Mouse (Mus musculus): ENCODE results near the gene Fignl1. TPM values are rescaled to one million over a fixed set of nuclear protein-coding genes. Genes with fewer than 3 reads are reported as not detected.

Fignl1 gene
- polyA plus RNA-seq, 1 experiment from 2014 or later, result 53.7 TPM

DNA sequence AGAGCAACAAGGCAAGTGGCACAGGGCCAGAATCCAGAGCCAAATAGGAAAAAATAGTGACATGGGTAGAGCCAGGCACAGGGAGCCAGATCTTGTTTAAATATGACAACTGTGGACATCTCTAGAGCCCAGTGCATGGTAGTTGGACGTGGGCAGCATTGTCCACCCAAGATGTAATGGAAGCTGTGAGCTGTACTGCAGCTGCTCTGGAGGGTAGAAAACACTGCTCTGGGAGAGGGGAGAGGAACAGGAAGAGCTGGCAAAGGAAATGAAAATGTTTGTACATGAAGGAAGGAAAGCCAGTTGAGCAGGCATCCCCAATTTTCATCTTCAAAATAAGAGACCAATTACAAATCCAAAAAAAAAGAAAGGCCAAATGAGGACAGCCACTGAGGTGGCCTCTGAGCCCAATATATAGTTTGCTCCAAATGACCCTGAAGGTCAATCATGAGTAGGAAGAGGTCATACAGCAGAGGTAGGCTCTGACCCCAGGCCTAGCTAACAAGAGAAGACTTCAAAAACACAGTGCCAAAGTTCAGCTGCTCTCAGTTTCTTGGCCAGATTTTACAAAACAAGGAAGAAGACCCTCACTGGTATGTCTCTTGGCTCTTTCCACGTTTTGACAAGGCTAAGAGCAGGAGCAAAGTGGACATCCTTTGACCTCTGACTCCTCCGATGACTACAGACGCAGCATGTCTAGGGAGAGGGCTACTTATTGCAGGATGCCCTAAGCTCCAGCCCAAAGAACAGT lies 32.5 kb downstream of the Fignl1 start:
- Histone ChIP-seq H3K9ac (no peak overlapping the region), H3K4me1 (no peaks in the 10 kb centered on the region), H3K36me3 (no peaks in the 10 kb centered on the region), H3K9me3 (no peaks in the 10 kb centered on the region), H3K27me3 (no peaks in the 10 kb centered on the region), H3K4me2 (no peak overlapping the region), H3K4me3 (no peak overlapping the region), H3K27ac (no peak overlapping the region)
- no peak for ATAC-seq (ENCODE audit: insufficient number of reproducible peaks, insufficient read depth, low FRiP score, low TSS enrichment, low read depth)
- WGBS, result 60% methylated on average over 4 of the region's 4 CpGs

DNA sequence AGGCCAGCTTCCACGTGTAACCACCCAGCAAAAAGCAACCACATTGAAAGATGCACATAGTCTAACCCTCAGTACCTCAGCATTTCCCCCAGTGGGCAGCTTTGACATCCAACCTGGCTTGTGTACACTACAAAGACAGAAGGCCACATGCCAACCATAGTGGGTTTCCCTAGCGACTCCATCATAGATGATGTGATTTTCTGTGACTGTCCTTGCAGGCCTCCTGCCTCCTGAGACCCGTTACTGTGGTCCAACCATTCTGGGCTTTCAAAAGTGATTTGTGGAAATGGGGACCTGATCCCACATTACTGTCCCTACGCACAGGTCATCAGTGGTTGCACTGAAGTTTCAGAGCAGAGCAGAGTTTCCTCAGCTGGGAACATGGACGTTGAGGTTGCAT lies 33.9 kb downstream of the Fignl1 start:
- ATAC-seq (ENCODE audit: insufficient number of reproducible peaks, insufficient read depth, low FRiP score, low TSS enrichment, low read depth), result no peak
- Histone ChIP-seq H3K4me3 (no peak overlapping the region), H3K9ac (no peak overlapping the region), H3K4me2 (no peak overlapping the region), H3K9me3 (no peaks in the 10 kb centered on the region), H3K27me3 (no peaks in the 10 kb centered on the region), H3K27ac (no peak overlapping the region), H3K36me3 (no peaks in the 10 kb centered on the region), H3K4me1 (no peaks in the 10 kb centered on the region)
- WGBS, result 89% methylated on average over 5 of the region's 5 CpGs

DNA sequence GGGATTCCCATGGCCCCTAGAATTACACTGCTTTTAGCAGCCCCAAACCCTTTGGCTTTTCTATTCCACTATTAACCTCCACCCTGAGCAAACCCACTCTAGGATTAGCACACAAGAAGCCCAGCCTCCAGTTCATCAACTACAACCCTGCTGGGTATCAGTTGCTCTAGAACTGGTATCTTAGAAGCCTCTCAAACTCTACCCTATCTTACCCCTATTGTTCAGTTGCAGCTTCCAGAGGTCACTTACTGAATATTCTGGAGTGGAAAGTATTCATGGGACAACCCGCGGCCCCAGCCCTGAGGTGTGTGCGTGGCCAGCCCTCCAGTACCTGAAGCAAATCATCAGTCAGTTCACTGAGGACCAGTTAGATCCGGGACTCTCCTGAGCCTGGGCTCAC lies 34.4 kb downstream of the Fignl1 start:
- H3K27me3 ChIP-seq, result no peaks in the 10 kb centered on the region
- H3K9me3 ChIP-seq, result no peaks in the 10 kb centered on the region
- no peak overlapping the region for H3K9ac ChIP-seq
- H3K36me3 ChIP-seq, result no peaks in the 10 kb centered on the region
- ATAC-seq (ENCODE audit: insufficient number of reproducible peaks, insufficient read depth, low FRiP score, low TSS enrichment, low read depth), result no peak
- no peaks in the 10 kb centered on the region for H3K4me1 ChIP-seq
- WGBS, result 94% methylated on average over 4 of the region's 4 CpGs
- no peak overlapping the region for H3K4me2 ChIP-seq
- H3K27ac ChIP-seq, result no peak overlapping the region
- no peak overlapping the region for H3K4me3 ChIP-seq

DNA sequence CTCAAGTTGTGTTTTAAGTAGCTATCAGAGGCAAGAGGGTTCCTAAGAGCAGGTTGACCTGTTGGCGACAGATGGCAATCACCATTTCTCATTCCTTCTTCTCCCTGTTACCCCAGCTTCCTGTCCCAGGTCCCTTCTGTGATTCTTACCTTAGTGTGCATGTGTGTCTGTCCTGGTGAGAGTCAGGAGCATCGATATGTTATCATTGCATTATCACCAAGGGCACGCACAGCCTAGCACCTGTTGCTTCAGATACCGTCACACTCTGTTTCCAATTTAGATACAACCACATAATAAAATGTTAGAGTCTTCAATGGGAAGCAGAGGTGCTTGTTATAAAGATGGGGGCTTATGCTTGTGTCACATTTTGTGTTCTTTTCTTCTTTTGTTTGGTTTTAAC lies 36.6 kb downstream of the Fignl1 start:
- Histone ChIP-seq H3K4me2 (no peak overlapping the region), H3K9ac (no peak overlapping the region), H3K36me3 (no peaks in the 10 kb centered on the region), H3K4me3 (no peak overlapping the region), H3K27me3 (no peaks in the 10 kb centered on the region), H3K27ac (no peak overlapping the region), H3K4me1 (no peaks in the 10 kb centered on the region), H3K9me3 (no peaks in the 10 kb centered on the region)
- WGBS, result 94% methylated on average over 4 of the region's 4 CpGs
- ATAC-seq (ENCODE audit: insufficient number of reproducible peaks, insufficient read depth, low FRiP score, low TSS enrichment, low read depth), result no peak

- Histone ChIP-seq H3K4me2 (no peak overlapping the region), H3K9ac (no peak overlapping the region), H3K27ac (no peak overlapping the region), H3K4me3 (no peak overlapping the region), H3K27me3 (no peaks in the 10 kb centered on the region), H3K36me3 (no peaks in the 10 kb centered on the region), H3K9me3 (no peaks in the 10 kb centered on the region), H3K4me1 (no peaks in the 10 kb centered on the region)
- ATAC-seq (ENCODE audit: insufficient number of reproducible peaks, insufficient read depth, low FRiP score, low TSS enrichment, low read depth), result no peak
- WGBS, result 90% methylated on average over 3 of the region's 3 CpGs
These were observed 38.1 kb downstream of the Fignl1 start for GRCm38 (mm10) chr11:11770691-11771090.

DNA sequence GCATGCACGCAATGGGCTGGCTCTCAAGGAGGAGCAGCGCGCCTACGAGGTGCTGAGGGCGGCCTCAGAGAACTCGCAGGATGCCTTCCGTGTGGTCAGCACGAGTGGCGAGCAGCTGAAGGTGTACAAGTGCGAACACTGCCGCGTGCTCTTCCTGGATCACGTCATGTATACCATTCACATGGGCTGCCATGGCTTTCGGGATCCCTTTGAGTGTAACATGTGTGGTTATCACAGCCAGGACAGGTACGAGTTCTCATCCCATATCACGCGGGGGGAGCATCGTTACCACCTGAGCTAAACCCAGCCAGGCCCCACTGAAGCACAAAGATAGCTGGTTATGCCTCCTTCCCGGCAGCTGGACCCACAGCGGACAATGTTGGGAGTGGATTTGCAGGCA lies 39.5 kb downstream of the Fignl1 start:
- no peak overlapping the region for H3K4me2 ChIP-seq
- no peaks in the 10 kb centered on the region for H3K9me3 ChIP-seq
- no peak for ATAC-seq (ENCODE audit: insufficient number of reproducible peaks, insufficient read depth, low FRiP score, low TSS enrichment, low read depth)
- H3K27ac ChIP-seq, result no peak overlapping the region
- H3K9ac ChIP-seq, result no peak overlapping the region
- H3K4me3 ChIP-seq, result no peak overlapping the region
- no peaks in the 10 kb centered on the region for H3K4me1 ChIP-seq
- H3K36me3 ChIP-seq, result no peaks in the 10 kb centered on the region
- WGBS, result 91% methylated on average over 20 of the region's 20 CpGs
- H3K27me3 ChIP-seq, result no peaks in the 10 kb centered on the region

DNA sequence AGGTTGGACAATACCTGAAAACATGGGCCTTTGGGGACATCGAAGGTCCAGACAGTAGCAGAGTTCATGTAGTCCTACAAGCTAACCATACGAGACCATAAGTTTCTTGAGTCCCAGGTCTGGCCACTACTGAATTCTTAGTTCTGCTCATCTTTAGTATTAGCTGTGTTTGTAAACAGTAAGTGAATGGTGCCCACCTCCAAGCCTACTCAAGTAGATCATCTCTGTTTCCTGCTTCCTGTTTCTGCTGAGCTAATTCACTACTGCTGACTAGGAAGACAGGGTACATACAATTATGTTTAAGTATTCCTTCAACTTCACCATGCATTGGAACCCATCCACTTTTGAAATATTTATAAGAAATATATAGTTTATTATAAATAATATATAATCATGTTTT lies 40.7 kb downstream of the Fignl1 start:
- H3K36me3 ChIP-seq, result no peaks in the 10 kb centered on the region
- no peak overlapping the region for H3K4me2 ChIP-seq
- H3K4me1 ChIP-seq, result no peaks in the 10 kb centered on the region
- no peak overlapping the region for H3K4me3 ChIP-seq
- no peaks in the 10 kb centered on the region for H3K9me3 ChIP-seq
- no peaks in the 10 kb centered on the region for H3K27me3 ChIP-seq
- H3K9ac ChIP-seq, result no peak overlapping the region
- no peak for ATAC-seq (ENCODE audit: insufficient number of reproducible peaks, insufficient read depth, low FRiP score, low TSS enrichment, low read depth)
- 82% methylated on average over 2 of the region's 2 CpGs for WGBS
- no peak overlapping the region for H3K27ac ChIP-seq

GRCm38 (mm10) chr11:11766736-11767135 lies 42.0 kb downstream of the Fignl1 start:
- Histone ChIP-seq H3K9ac (no peak overlapping the region), H3K4me2 (no peak overlapping the region), H3K27me3 (no peaks in the 10 kb centered on the region), H3K4me3 (no peak overlapping the region), H3K36me3 (no peaks in the 10 kb centered on the region), H3K9me3 (no peaks in the 10 kb centered on the region), H3K27ac (no peak overlapping the region), H3K4me1 (no peaks in the 10 kb centered on the region)
- ATAC-seq (ENCODE audit: insufficient number of reproducible peaks, insufficient read depth, low FRiP score, low TSS enrichment, low read depth), result no peak

DNA sequence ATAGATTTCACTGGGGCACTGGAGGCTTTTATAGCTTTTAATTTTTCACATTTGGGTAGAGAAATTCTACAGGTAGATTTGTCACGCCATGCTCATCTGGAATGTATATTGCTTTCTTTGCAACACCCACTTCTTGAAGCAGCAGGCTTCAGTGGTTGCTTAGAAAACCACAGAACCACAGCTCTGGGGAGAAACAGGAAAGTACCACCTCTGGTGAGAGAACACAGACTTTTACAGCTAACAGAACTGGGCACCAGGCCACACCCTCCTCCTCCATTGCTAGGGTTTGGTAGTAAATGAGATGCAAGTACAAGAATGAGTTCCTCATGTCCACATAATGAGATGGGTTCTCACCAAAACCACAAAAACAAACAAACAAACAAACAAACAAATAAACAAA lies 42.7 kb downstream of the Fignl1 start:
- whole genome bisulfite sequencing, result 79% methylated on average over 1 of the region's 1 CpGs
- Histone ChIP-seq H3K27ac (no peak overlapping the region), H3K36me3 (no peaks in the 10 kb centered on the region), H3K4me1 (no peaks in the 10 kb centered on the region), H3K9me3 (no peaks in the 10 kb centered on the region), H3K27me3 (no peaks in the 10 kb centered on the region), H3K4me3 (no peak overlapping the region), H3K9ac (no peak overlapping the region), H3K4me2 (no peak overlapping the region)
- ATAC-seq (ENCODE audit: insufficient number of reproducible peaks, insufficient read depth, low FRiP score, low TSS enrichment, low read depth), result no peak

- H3K36me3 ChIP-seq, result no peaks in the 10 kb centered on the region
- WGBS, result 67% methylated on average over 1 of the region's 1 CpGs
- no peak overlapping the region for H3K4me2 ChIP-seq
- H3K9me3 ChIP-seq, result no peaks in the 10 kb centered on the region
- no peaks in the 10 kb centered on the region for H3K4me1 ChIP-seq
- H3K27me3 ChIP-seq, result no peaks in the 10 kb centered on the region
- H3K9ac ChIP-seq, result no peak overlapping the region
- ATAC-seq (ENCODE audit: insufficient number of reproducible peaks, insufficient read depth, low FRiP score, low TSS enrichment, low read depth), result no peak
- no peak overlapping the region for H3K4me3 ChIP-seq
- no peak overlapping the region for H3K27ac ChIP-seq
These were observed 43.3 kb downstream of the Fignl1 start for GRCm38 (mm10) chr11:11765414-11765813.

DNA sequence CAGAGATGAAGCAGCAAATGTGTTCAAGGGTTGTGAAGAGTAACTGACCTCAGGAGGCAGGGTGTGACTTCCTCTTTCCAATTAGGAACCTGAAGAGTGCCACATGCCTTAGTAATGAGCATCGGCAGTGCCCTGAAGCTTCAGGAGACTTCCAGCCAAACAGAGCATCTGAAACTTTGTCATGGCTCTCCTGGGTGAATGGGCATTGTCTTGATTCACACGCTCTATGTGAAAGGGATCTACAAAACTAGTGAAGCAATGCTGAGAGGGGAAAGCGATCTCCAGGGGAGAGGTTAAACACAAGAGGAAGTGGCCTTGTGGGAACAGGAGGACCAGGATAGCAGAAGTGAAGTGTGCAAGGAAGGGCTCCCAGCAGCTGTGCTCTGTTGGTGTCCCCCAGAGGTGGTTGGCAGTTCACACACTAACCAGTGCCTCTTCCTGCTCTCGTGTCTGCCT lies 45.5 kb downstream of the Fignl1 start:
- Histone ChIP-seq H3K27ac (no peak overlapping the region), H3K9me3 (no peaks in the 10 kb centered on the region), H3K36me3 (no peaks in the 10 kb centered on the region), H3K27me3 (no peaks in the 10 kb centered on the region), H3K4me1 (no peaks in the 10 kb centered on the region), H3K9ac (no peak overlapping the region), H3K4me3 (no peak overlapping the region), H3K4me2 (no peak overlapping the region)
- ATAC-seq (ENCODE audit: insufficient number of reproducible peaks, insufficient read depth, low FRiP score, low TSS enrichment, low read depth), result no peak
- 64% methylated on average over 4 of the region's 4 CpGs for WGBS

DNA sequence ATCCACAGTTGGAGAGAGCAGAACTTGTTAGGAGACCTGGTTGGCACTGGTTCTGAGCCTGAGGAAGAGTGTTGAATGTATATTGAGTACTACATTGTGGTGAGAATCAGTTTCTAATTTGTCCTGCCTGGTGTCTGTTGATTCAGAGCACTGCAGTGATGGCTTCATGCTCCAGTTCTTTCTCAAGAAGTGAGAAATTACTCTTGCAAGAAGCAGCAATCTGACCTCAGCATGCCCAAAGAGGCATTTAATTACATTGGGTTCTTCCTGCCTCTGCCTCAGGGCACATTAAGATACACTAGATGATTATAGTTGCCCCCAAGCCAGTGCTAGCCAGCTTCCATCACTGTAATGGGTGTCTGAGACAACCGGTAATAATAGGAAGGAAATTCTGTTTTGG lies 49.9 kb downstream of the Fignl1 start:
- Histone ChIP-seq H3K4me3 (no peak overlapping the region), H3K27ac (no peak overlapping the region), H3K27me3 (no peaks in the 10 kb centered on the region), H3K9ac (no peak overlapping the region), H3K4me1 (no peaks in the 10 kb centered on the region), H3K9me3 (no peaks in the 10 kb centered on the region), H3K4me2 (no peak overlapping the region), H3K36me3 (no peaks in the 10 kb centered on the region)
- WGBS, result 79% methylated on average over 1 of the region's 1 CpGs
- no peak for ATAC-seq (ENCODE audit: insufficient number of reproducible peaks, insufficient read depth, low FRiP score, low TSS enrichment, low read depth)

All from embryonic facial prominence, embryonic 13.5 days (tissue).